Mouse (Mus musculus): Measurements from ENCODE around the gene Accsl. TPM values are rescaled to one million over a fixed set of nuclear protein-coding genes. Genes with fewer than 3 reads are reported as not detected.

Accsl gene
- polyA plus RNA-seq, 1 experiment from 2014 or later = not detected

DNA sequence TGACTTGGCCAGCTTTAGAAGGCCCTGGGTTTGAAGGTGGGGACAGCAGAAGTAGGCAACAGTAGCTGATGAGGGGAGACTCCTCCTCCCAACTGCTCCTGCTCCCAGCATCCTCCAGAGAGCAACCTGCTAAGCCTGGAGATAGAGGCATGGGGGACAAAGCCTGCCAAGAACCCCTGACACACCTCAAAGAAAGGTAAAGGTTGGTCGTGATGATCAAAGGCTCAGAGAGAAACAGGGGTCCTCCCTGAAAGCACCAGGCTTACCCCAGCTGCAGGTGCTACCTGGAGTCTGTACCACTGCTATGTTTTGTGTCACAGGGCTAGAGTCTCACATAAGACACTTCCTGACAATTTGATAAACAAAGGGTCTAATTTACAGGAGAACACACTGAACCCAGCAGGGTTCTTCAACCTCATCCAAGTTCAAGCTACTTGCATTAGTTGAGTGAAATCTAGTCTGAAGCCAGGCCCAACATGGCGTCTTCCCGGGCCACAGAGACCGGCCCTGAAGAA lies 2.5 kb upstream of the Accsl start:
- no peak overlapping the region for H3K4me3 ChIP-seq (ENCODE audit: low read depth, low read length)
- no peaks in the 10 kb centered on the region for H3K27me3 ChIP-seq (replicated peaks; ENCODE audit: insufficient read depth, low read length)
- H3K9ac ChIP-seq (replicated peaks; ENCODE audit: low read depth) = no peak overlapping the region
- H3K4me2 ChIP-seq (replicated peaks; ENCODE audit: low read depth, low read length) = no peak overlapping the region
- H3K27ac ChIP-seq (ENCODE audit: low read length) = no peak overlapping the region
- WGBS = 95% methylated on average over 4 of the region's 4 CpGs
- H3K36me3 ChIP-seq (ENCODE audit: insufficient read depth, low read length) = no peaks in the 10 kb centered on the region
- ATAC-seq (no peak), DNase-seq (ENCODE audit: low spot score) (no peak)
- H3K9me3 ChIP-seq (ENCODE audit: low read length) = no peaks in the 10 kb centered on the region
- no peaks in the 10 kb centered on the region for H3K4me1 ChIP-seq (ENCODE audit: insufficient read depth, low read depth, low read length)
- TF ChIP-seq CTCF (IDR thresholded peaks at IDR 0.05) (no peak), EP300 (IDR thresholded peaks at IDR 0.05) (no peak)

GRCm38 (mm10) chr2:93870842-93871241 lies 1.9 kb upstream of the Accsl start:
- Histone ChIP-seq H3K36me3 (ENCODE audit: insufficient read depth, low read length) (no peaks in the 10 kb centered on the region), H3K4me1 (ENCODE audit: insufficient read depth, low read depth, low read length) (no peaks in the 10 kb centered on the region), H3K27me3 (replicated peaks; ENCODE audit: insufficient read depth, low read length) (no peaks in the 10 kb centered on the region), H3K4me3 (ENCODE audit: low read depth, low read length) (no peak overlapping the region), H3K9me3 (ENCODE audit: low read length) (no peaks in the 10 kb centered on the region), H3K9ac (replicated peaks; ENCODE audit: low read depth) (no peak overlapping the region), H3K4me2 (replicated peaks; ENCODE audit: low read depth, low read length) (no peak overlapping the region), H3K27ac (ENCODE audit: low read length) (no peak overlapping the region)
- no peak for TF ChIP-seq EP300 (IDR thresholded peaks at IDR 0.05)
- peak; percentile 73 for TF ChIP-seq CTCF (IDR thresholded peaks at IDR 0.05)
- WGBS = 35% methylated on average over 4 of the region's 4 CpGs
- DNase-seq (ENCODE audit: low spot score) (peak; percentile 72), ATAC-seq (peak; percentile 57)

- Histone ChIP-seq H3K36me3 (ENCODE audit: insufficient read depth, low read length) (no peaks in the 10 kb centered on the region), H3K4me3 (ENCODE audit: low read depth, low read length) (no peak overlapping the region), H3K27ac (ENCODE audit: low read length) (no peak overlapping the region), H3K27me3 (replicated peaks; ENCODE audit: insufficient read depth, low read length) (no peaks in the 10 kb centered on the region), H3K4me2 (replicated peaks; ENCODE audit: low read depth, low read length) (no peak overlapping the region), H3K4me1 (ENCODE audit: insufficient read depth, low read depth, low read length) (no peaks in the 10 kb centered on the region), H3K9me3 (ENCODE audit: low read length) (no peaks in the 10 kb centered on the region), H3K9ac (replicated peaks; ENCODE audit: low read depth) (no peak overlapping the region)
- WGBS = 81% methylated on average over 11 of the region's 11 CpGs
- TF ChIP-seq CTCF (IDR thresholded peaks at IDR 0.05) (no peak), EP300 (IDR thresholded peaks at IDR 0.05) (no peak)
- DNase-seq (ENCODE audit: low spot score) (no peak), ATAC-seq (no peak)
Measured at GRCm38 (mm10) chr2:93868566-93868965, 391 bp downstream of the Accsl start.

GRCm38 (mm10) chr2:93863229-93863628 lies 5.7 kb downstream of the Accsl start:
- Histone ChIP-seq H3K4me1 (ENCODE audit: insufficient read depth, low read depth, low read length) (no peaks in the 10 kb centered on the region), H3K27me3 (replicated peaks; ENCODE audit: insufficient read depth, low read length) (no peaks in the 10 kb centered on the region), H3K36me3 (ENCODE audit: insufficient read depth, low read length) (no peaks in the 10 kb centered on the region), H3K9me3 (ENCODE audit: low read length) (no peaks in the 10 kb centered on the region), H3K4me3 (ENCODE audit: low read depth, low read length) (no peak overlapping the region), H3K27ac (ENCODE audit: low read length) (no peak overlapping the region), H3K4me2 (replicated peaks; ENCODE audit: low read depth, low read length) (no peak overlapping the region), H3K9ac (replicated peaks; ENCODE audit: low read depth) (no peak overlapping the region)
- ATAC-seq = no peak
- DNase-seq (ENCODE audit: low spot score) = no peak
- 73% methylated on average over 4 of the region's 4 CpGs for WGBS
- TF ChIP-seq CTCF (IDR thresholded peaks at IDR 0.05) (no peak), EP300 (IDR thresholded peaks at IDR 0.05) (no peak)

- no peaks in the 10 kb centered on the region for H3K9me3 ChIP-seq (ENCODE audit: low read length)
- H3K36me3 ChIP-seq (ENCODE audit: insufficient read depth, low read length) = no peaks in the 10 kb centered on the region
- ATAC-seq (no peak), DNase-seq (ENCODE audit: low spot score) (no peak)
- TF ChIP-seq CTCF (IDR thresholded peaks at IDR 0.05) = no peak
- no peak for TF ChIP-seq EP300 (IDR thresholded peaks at IDR 0.05)
- H3K4me2 ChIP-seq (replicated peaks; ENCODE audit: low read depth, low read length) = no peak overlapping the region
- H3K27ac ChIP-seq (ENCODE audit: low read length) = no peak overlapping the region
- WGBS = 58% methylated on average over 12 of the region's 12 CpGs
- H3K4me1 ChIP-seq (ENCODE audit: insufficient read depth, low read depth, low read length) = no peaks in the 10 kb centered on the region
- no peak overlapping the region for H3K9ac ChIP-seq (replicated peaks; ENCODE audit: low read depth)
- H3K4me3 ChIP-seq (ENCODE audit: low read depth, low read length) = no peak overlapping the region
- no peaks in the 10 kb centered on the region for H3K27me3 ChIP-seq (replicated peaks; ENCODE audit: insufficient read depth, low read length)
Measured at GRCm38 (mm10) chr2:93858845-93859244, 10.1 kb downstream of the Accsl start.

- no peak for DNase-seq (ENCODE audit: low spot score)
Measured at GRCm38 (mm10) chr2:93851303-93851702, 17.7 kb downstream of the Accsl start.

More at GRCm38 (mm10) chr2:93851303-93851702, 17.7 kb downstream of the Accsl start:
- TF ChIP-seq CTCF (IDR thresholded peaks at IDR 0.05) (no peak), EP300 (IDR thresholded peaks at IDR 0.05) (no peak)
- Histone ChIP-seq H3K9ac (replicated peaks; ENCODE audit: low read depth) (no peak overlapping the region), H3K36me3 (ENCODE audit: insufficient read depth, low read length) (no peaks in the 10 kb centered on the region), H3K9me3 (ENCODE audit: low read length) (no peaks in the 10 kb centered on the region), H3K27ac (ENCODE audit: low read length) (no peak overlapping the region), H3K4me2 (replicated peaks; ENCODE audit: low read depth, low read length) (no peak overlapping the region), H3K27me3 (replicated peaks; ENCODE audit: insufficient read depth, low read length) (no peaks in the 10 kb centered on the region), H3K4me1 (ENCODE audit: insufficient read depth, low read depth, low read length) (peaks cover 8% of the 10 kb centered on the region; the same call in 1 of the 2 replicates), H3K4me3 (ENCODE audit: low read depth, low read length) (no peak overlapping the region)
- ATAC-seq = no peak
- WGBS = 82% methylated on average over 1 of the region's 1 CpGs

Measured in lung, postnatal 0 days (tissue).